Mouse (Mus musculus) liver, embryonic 13.5 days (tissue): ENCODE measurements at regions not wholly inside any gene's neighbourhood (a gene's known extent, or its start where the extent isn't known, plus 50 kb on each side); places are given as distances from the start of the nearest gene placed in this dataset.

ENCODE experiments used
- ATAC-seq: fragments of 200-750 bp; cut with Nextera tagmentation; 2 replicates; pipeline ENCODE4 v1.8.0; 2017; ENCODE audit warnings: low read depth, mild to moderate bottlenecking, moderate number of reproducible peaks, moderate library complexity
- DNase-seq: peaks from one replicate; pipeline ENCODE4 v3.0.0; 2022
- H3K27ac ChIP-seq: fragments of 300-500 bp; sonication (generic); 2 replicates; pipeline ENCODE4 v1.5.1; 2015; ENCODE audit warnings: moderate library complexity, mild to moderate bottlenecking, inconsistent platforms
- H3K27me3 ChIP-seq: fragments of 300-500 bp; sonication (generic); 2 replicates; pipeline ENCODE4 v1.6.1; 2015; ENCODE audit warnings: mild to moderate bottlenecking, inconsistent platforms
- H3K36me3 ChIP-seq: fragments of 300-500 bp; sonication (generic); 2 replicates; pipeline ENCODE4 v1.6.1; 2015; ENCODE audit warnings: mild to moderate bottlenecking, inconsistent platforms
- H3K4me1 ChIP-seq: fragments of 300-500 bp; sonication (generic); replicated peaks from 2 replicates; pipeline ENCODE4 v1.6.1; 2015; ENCODE audit warnings: inconsistent platforms
- H3K4me2 ChIP-seq: fragments of 300-500 bp; sonication (generic); 2 replicates; pipeline ENCODE4 v1.6.1; 2015; ENCODE audit warnings: inconsistent platforms, mild to moderate bottlenecking, moderate library complexity
- H3K4me3 ChIP-seq: fragments of 300-500 bp; sonication (generic); replicated peaks from 2 replicates; pipeline ENCODE4 v1.5.1; 2015; ENCODE audit warnings: mild to moderate bottlenecking, inconsistent platforms
- H3K9ac ChIP-seq: fragments of 300-500 bp; sonication (generic); 2 replicates; pipeline ENCODE4 v1.6.1; 2015; ENCODE audit warnings: mild to moderate bottlenecking, inconsistent platforms
- H3K9me3 ChIP-seq: fragments of 300-500 bp; sonication (generic); replicated peaks from 2 replicates; pipeline ENCODE4 v1.6.1; 2016; ENCODE audit warnings: inconsistent platforms
- WGBS: fragments of 180-500 bp; shearing (Covaris S2); methylation state at CpG from one replicate; pipeline ENCODE4 v1.1.7; 2015; ENCODE audit not compliant: insufficient replicate concordance; 5-methylcytosine and 5-hydroxymethylcytosine counted together

GRCm38 (mm10) chr11:111155023-111155422 is 89.1 kb downstream of the Kcnj2 start:
- Histone ChIP-seq H3K4me2 (no peak overlapping the region), H3K9me3 (no peaks in the 10 kb centered on the region), H3K36me3 (no peaks in the 10 kb centered on the region), H3K27me3 (no peaks in the 10 kb centered on the region), H3K4me1 (no peaks in the 10 kb centered on the region), H3K4me3 (no peak overlapping the region), H3K9ac (no peak overlapping the region), H3K27ac (no peak overlapping the region)
- DNase-seq (no peak), ATAC-seq (no peak)
- 64% methylated on average over 7 of the region's 7 CpGs for WGBS

- Histone ChIP-seq H3K4me2 (no peak overlapping the region), H3K9me3 (no peaks in the 10 kb centered on the region), H3K27ac (no peak overlapping the region), H3K9ac (no peak overlapping the region), H3K27me3 (no peaks in the 10 kb centered on the region), H3K36me3 (no peaks in the 10 kb centered on the region), H3K4me3 (no peak overlapping the region), H3K4me1 (no peaks in the 10 kb centered on the region)
- DNase-seq (no peak), ATAC-seq (no peak)
- 69% methylated on average over 7 of the region's 7 CpGs for WGBS
Measured at GRCm38 (mm10) chr11:111155747-111156146, 89.8 kb downstream of the Kcnj2 start.

GRCm38 (mm10) chr11:111159299-111159698 is 93.3 kb downstream of the Kcnj2 start:
- Histone ChIP-seq H3K4me1 (no peaks in the 10 kb centered on the region), H3K4me3 (no peak overlapping the region), H3K9me3 (no peaks in the 10 kb centered on the region), H3K27me3 (no peaks in the 10 kb centered on the region), H3K36me3 (no peaks in the 10 kb centered on the region), H3K27ac (no peak overlapping the region), H3K9ac (no peak overlapping the region), H3K4me2 (no peak overlapping the region)
- no peak for DNase-seq
- 50% methylated on average over 2 of the region's 2 CpGs for WGBS
- no peak for ATAC-seq

DNA sequence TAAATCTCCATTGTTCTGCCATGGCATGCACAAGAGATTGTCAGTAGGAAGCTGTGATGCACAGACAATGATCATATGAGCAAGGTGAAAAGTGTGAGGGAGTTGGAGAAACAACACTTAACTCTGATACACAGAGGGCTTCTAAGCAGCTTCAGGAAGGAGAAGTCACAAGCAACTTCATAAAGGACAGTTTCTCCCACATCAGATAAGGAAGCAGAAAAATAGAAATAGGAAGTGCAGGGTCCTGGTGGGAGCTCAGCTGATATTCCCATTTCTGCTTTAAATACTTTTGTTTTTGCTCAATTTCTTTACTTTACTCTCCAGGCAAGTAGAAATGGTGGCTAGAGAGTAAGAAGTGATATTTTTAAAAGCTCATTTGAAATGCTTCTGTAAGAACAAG is 98.9 kb downstream of the Kcnj2 start:
- H3K9ac ChIP-seq, result no peak overlapping the region

DNA sequence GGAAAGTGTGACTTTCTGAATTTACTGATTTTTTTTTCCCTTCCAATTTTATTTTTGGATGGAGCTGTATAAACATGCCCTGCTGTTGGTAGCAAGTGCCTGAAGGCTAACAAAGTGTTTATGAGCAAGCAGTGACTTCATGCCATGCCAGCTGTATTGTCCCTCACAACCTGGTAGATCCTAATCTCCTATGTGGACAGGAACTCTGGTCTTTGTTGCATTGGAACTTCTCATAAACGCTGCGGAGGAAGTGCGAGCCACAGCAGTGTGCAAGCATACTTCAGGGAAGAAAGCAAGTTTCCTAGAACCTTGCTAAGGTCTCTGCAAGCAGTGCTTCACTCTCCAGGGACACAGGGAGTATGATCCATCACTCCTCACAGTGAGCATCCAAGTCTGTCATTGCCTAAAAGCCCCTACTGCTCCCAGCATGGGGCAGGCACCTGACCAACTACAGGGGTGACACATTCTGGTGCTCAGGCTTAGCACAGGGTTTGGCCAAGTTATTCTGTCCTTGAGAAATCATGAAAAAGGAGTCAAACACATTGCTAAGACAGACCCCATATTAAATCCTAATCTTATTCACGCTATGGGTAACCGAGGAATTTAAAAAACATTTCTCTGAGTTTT is 104.3 kb downstream of the Kcnj2 start:
- Histone ChIP-seq H3K4me2 (no peak overlapping the region), H3K27me3 (no peaks in the 10 kb centered on the region), H3K9me3 (no peaks in the 10 kb centered on the region), H3K27ac (no peak overlapping the region), H3K4me3 (no peak overlapping the region), H3K4me1 (no peaks in the 10 kb centered on the region), H3K9ac (no peak overlapping the region), H3K36me3 (no peaks in the 10 kb centered on the region)
- WGBS, result 51% methylated on average over 5 of the region's 5 CpGs
- DNase-seq, result no peak
- ATAC-seq, result no peak

More for the DNA sequence above, 98.9 kb downstream of the Kcnj2 start:
- no peak for ATAC-seq
- no peaks in the 10 kb centered on the region for H3K9me3 ChIP-seq
- no peak overlapping the region for H3K27ac ChIP-seq
- no peak overlapping the region for H3K4me2 ChIP-seq
- H3K4me1 ChIP-seq, result no peaks in the 10 kb centered on the region
- no peak for DNase-seq
- H3K27me3 ChIP-seq, result no peaks in the 10 kb centered on the region
- H3K36me3 ChIP-seq, result no peaks in the 10 kb centered on the region
- no peak overlapping the region for H3K4me3 ChIP-seq

- no peak for DNase-seq
- WGBS, result 72% methylated on average over 4 of the region's 4 CpGs
- Histone ChIP-seq H3K36me3 (no peaks in the 10 kb centered on the region), H3K9me3 (no peaks in the 10 kb centered on the region), H3K27me3 (no peaks in the 10 kb centered on the region), H3K4me1 (no peaks in the 10 kb centered on the region), H3K9ac (no peak overlapping the region), H3K4me2 (no peak overlapping the region), H3K4me3 (no peak overlapping the region), H3K27ac (no peak overlapping the region)
- no peak for ATAC-seq
Measured at GRCm38 (mm10) chr11:111173525-111173924, 107.6 kb downstream of the Kcnj2 start.

DNA sequence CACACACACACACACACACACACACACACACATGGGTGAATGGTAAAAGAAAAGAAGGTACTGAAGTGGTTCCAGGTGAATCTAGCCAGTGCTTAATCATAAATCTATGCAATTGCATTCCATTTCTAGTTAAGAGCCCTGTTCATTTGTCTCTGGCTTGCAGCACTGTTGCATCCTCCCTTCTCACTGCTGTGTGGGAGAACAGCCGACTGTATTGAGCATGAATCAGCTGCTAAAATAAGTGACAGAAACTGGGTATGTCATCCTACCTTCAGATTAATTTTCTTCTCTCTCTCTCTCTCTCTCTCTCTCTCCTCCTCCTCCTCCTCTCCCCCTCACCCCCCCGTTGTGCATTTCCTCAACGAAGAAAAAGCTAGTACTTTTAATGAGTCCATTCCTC is 109.6 kb downstream of the Kcnj2 start:
- WGBS, result 71% methylated on average over 3 of the region's 3 CpGs
- no peak for DNase-seq

DNA sequence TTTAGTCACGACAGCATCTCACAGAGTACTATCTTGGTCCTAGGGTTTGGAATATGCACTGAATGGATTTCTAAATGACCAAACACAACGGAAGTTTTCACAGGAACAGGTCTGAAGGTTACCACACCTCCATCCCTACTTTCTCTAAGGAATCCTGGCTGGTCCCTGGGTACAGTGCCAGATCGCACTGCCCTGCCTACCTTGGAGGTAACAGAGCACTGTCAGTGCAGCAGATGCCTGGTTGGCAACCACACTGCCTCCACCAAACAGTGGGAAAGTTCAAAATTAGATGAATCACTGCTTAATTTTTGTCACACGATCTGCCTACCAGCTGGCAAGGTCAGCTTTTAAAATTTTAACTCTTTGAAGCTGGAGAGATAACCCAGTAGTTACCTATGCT is 111.6 kb downstream of the Kcnj2 start:
- H3K4me3 ChIP-seq, result no peak overlapping the region
- H3K4me1 ChIP-seq, result no peaks in the 10 kb centered on the region
- H3K9ac ChIP-seq, result no peak overlapping the region
- H3K4me2 ChIP-seq, result no peak overlapping the region
- DNase-seq, result no peak
- WGBS, result 51% methylated on average over 4 of the region's 4 CpGs
- no peak for ATAC-seq
- H3K9me3 ChIP-seq, result 0 out of 2 replicates have a peak, but pooled peaks cover 4% of the 10 kb centered on the region
- H3K27ac ChIP-seq, result no peak overlapping the region
- no peaks in the 10 kb centered on the region for H3K36me3 ChIP-seq
- H3K27me3 ChIP-seq, result no peaks in the 10 kb centered on the region

More for the DNA sequence above, 109.6 kb downstream of the Kcnj2 start:
- Histone ChIP-seq H3K4me1 (no peaks in the 10 kb centered on the region), H3K27ac (no peak overlapping the region), H3K36me3 (no peaks in the 10 kb centered on the region), H3K4me2 (no peak overlapping the region), H3K27me3 (no peaks in the 10 kb centered on the region), H3K9ac (no peak overlapping the region), H3K4me3 (no peak overlapping the region), H3K9me3 (no peaks in the 10 kb centered on the region)
- ATAC-seq, result no peak

DNA sequence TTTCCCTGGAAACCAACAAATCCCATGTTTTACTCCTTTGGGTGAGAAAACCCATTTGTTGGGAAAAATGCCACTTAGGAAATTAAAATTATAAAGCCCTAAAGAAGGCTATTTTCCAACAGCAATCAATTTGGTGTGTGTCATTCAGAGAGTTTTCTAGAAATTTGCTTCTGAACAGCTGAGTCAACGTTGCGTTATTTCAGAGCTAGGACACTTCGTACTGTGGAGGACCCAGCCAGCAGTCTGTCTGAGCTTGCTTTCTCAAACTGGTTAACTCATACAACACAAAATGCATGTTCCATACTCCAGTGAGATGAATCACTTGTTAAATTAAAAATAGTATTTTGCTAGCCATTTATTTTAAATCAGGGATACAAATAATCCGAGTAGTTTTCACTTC is 131.5 kb downstream of the Kcnj2 start:
- no peaks in the 10 kb centered on the region for H3K27me3 ChIP-seq
- DNase-seq (no peak), ATAC-seq (no peak)
- H3K4me1 ChIP-seq, result no peaks in the 10 kb centered on the region
- no peak overlapping the region for H3K27ac ChIP-seq
- WGBS, result 64% methylated on average over 4 of the region's 4 CpGs
- no peaks in the 10 kb centered on the region for H3K9me3 ChIP-seq
- no peak overlapping the region for H3K4me3 ChIP-seq
- no peak overlapping the region for H3K4me2 ChIP-seq
- no peak overlapping the region for H3K9ac ChIP-seq
- no peaks in the 10 kb centered on the region for H3K36me3 ChIP-seq

DNA sequence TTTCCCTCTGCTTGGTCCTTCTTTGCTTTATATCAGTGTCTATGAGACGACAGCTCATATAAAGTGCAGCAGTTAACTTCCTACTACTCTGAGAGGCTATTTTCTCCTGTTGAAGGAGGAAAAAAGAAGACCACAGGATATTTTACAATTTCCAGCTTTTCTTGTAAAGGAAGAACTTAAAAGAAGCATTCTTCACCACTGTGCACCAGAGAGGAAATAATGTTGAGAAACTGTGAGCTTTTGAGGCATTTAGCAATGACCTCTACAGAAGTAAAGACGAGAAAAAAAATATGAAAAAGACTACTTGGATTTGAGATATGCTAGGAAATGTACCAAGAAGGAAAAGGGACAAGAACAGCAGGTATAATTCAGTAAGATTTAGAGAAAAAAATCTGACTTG is 134.5 kb downstream of the Kcnj2 start:
- H3K4me1 ChIP-seq, result no peaks in the 10 kb centered on the region
- no peaks in the 10 kb centered on the region for H3K27me3 ChIP-seq
- 20% methylated on average over 2 of the region's 2 CpGs for WGBS
- no peak overlapping the region for H3K4me2 ChIP-seq
- DNase-seq (no peak), ATAC-seq (no peak)
- no peak overlapping the region for H3K9ac ChIP-seq
- H3K9me3 ChIP-seq, result no peaks in the 10 kb centered on the region
- no peaks in the 10 kb centered on the region for H3K36me3 ChIP-seq
- no peak overlapping the region for H3K27ac ChIP-seq
- H3K4me3 ChIP-seq, result no peak overlapping the region

- Histone ChIP-seq H3K9me3 (no peaks in the 10 kb centered on the region), H3K9ac (no peak overlapping the region), H3K27ac (no peak overlapping the region), H3K4me2 (no peak overlapping the region), H3K4me3 (no peak overlapping the region), H3K36me3 (no peaks in the 10 kb centered on the region), H3K4me1 (no peaks in the 10 kb centered on the region), H3K27me3 (no peaks in the 10 kb centered on the region)
- no peak for DNase-seq
- no peak for ATAC-seq
Measured at GRCm38 (mm10) chr11:111202780-111203179, 136.8 kb downstream of the Kcnj2 start.

GRCm38 (mm10) chr11:111210565-111210964 is 144.6 kb downstream of the Kcnj2 start:
- DNase-seq (no peak), ATAC-seq (no peak)
- Histone ChIP-seq H3K9me3 (no peaks in the 10 kb centered on the region), H3K27ac (no peak overlapping the region), H3K9ac (no peak overlapping the region), H3K4me3 (no peak overlapping the region), H3K36me3 (no peaks in the 10 kb centered on the region), H3K4me2 (no peak overlapping the region), H3K4me1 (no peaks in the 10 kb centered on the region), H3K27me3 (no peaks in the 10 kb centered on the region)
